Mouse (Mus musculus) forebrain, embryonic 13.5 days (tissue): ENCODE results near the gene Cacna1i. TPM values are rescaled to one million over a fixed set of nuclear protein-coding genes. Genes with fewer than 3 reads are reported as not detected.

ENCODE experiments used
- ATAC-seq: fragments of 200-750 bp; cut with Nextera tagmentation; 2 replicates; pipeline ENCODE4 v1.8.0; 2017
- H3K27ac ChIP-seq: fragments of 300-500 bp; sonication (generic); 2 replicates; pipeline ENCODE4 v1.5.1; 2015; ENCODE audit warnings: inconsistent platforms, mild to moderate bottlenecking, moderate library complexity
- H3K27me3 ChIP-seq: fragments of 300-500 bp; sonication (generic); 2 replicates; pipeline ENCODE4 v1.6.1; 2015; ENCODE audit warnings: mild to moderate bottlenecking, inconsistent platforms
- H3K36me3 ChIP-seq: fragments of 300-500 bp; sonication (generic); 2 replicates; pipeline ENCODE4 v1.6.1; 2015; ENCODE audit warnings: mild to moderate bottlenecking, inconsistent platforms; ENCODE audit not compliant: poor library complexity, severe bottlenecking
- H3K4me1 ChIP-seq: fragments of 300-500 bp; sonication (generic); 2 replicates; pipeline ENCODE4 v1.6.1; 2015; ENCODE audit warnings: inconsistent platforms
- H3K4me2 ChIP-seq: fragments of 300-500 bp; sonication (generic); 2 replicates; pipeline ENCODE4 v1.6.1; 2015; ENCODE audit warnings: inconsistent platforms, mild to moderate bottlenecking, moderate library complexity
- H3K4me3 ChIP-seq: fragments of 300-500 bp; sonication (generic); 2 replicates; pipeline ENCODE4 v1.5.1; 2015; ENCODE audit warnings: mild to moderate bottlenecking, inconsistent platforms
- H3K9ac ChIP-seq: fragments of 300-500 bp; sonication (generic); 2 replicates; pipeline ENCODE4 v1.6.1; 2015; ENCODE audit warnings: mild to moderate bottlenecking, inconsistent platforms
- H3K9me3 ChIP-seq: fragments of 300-500 bp; sonication (generic); replicated peaks from 2 replicates; pipeline ENCODE4 v1.6.1; 2016; ENCODE audit warnings: inconsistent platforms
- WGBS: fragments of 180-500 bp; shearing (Covaris S2); methylation state at CpG from one replicate; pipeline ENCODE4 v1.1.7; 2015; 5-methylcytosine and 5-hydroxymethylcytosine counted together
- polyA plus RNA-seq: library from polyadenylated mRNA; unstranded; fragments of >200 nt; fragmentation: Nextera tagmentation; extraction: Ambion mirVana; gene quantifications from 2 replicates; pipeline ENCODE4 v1.2.1, GENCODE M21; 2015

Gene Cacna1i
- polyA plus RNA-seq, 1 experiment from 2014 or later = 0.25 TPM

DNA sequence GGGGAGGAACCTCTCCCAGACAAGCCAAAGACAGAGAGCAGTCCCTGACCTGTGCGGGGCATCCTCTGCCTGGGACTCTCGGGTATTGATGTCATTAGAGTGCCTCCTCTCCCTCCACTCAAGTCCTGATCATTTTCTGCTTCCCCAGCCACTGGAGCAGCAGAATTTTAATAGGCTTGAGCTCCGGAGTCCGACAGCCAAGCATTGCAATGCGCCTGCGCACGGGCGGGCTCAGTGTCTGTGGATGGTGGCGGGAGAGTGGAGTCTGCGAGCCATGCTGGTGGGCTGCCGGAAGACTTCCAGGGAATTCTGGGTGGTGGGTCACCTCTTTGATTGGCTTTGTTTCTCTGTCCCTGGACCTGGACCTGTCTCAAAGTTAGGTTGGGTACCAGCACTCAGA, 143.3 kb downstream of the Cacna1i start:
- no peak overlapping the region for H3K9ac ChIP-seq
- 0 out of 2 replicates have a peak, but pooled peaks cover 10% of the 10 kb centered on the region for H3K4me1 ChIP-seq
- no peak for ATAC-seq
- WGBS = 53% methylated on average over 11 of the region's 11 CpGs
- H3K9me3 ChIP-seq = no peaks in the 10 kb centered on the region
- no peak overlapping the region for H3K27ac ChIP-seq
- no peaks in the 10 kb centered on the region for H3K27me3 ChIP-seq
- H3K4me3 ChIP-seq = no peak overlapping the region
- H3K4me2 ChIP-seq = no peak overlapping the region
- H3K36me3 ChIP-seq = no peaks in the 10 kb centered on the region

DNA sequence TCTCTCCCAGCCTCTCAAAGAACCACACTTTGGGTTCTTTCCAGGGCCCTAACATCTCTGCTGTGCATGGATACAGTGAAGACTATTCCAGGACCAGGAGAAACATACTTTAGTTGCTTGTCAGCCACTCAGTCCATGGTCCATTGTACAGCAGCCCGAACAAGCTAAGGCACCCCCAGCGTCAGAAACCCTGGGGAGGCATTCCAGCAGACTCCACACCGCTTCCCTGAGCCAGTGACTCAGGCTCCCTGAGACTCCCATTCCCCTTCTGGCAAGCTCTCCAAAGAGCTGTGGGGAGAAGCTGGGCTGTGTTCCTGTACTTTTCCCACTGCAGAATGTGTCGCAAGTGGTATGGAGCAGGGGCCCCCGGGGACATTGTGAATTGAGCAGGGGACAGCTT, 149.9 kb downstream of the Cacna1i start:
- no peak overlapping the region for H3K4me2 ChIP-seq
- no peak for ATAC-seq
- WGBS = 86% methylated on average over 5 of the region's 5 CpGs
- H3K27ac ChIP-seq = no peak overlapping the region
- peaks cover 20% of the 10 kb centered on the region for H3K4me1 ChIP-seq
- H3K9me3 ChIP-seq = no peaks in the 10 kb centered on the region
- no peaks in the 10 kb centered on the region for H3K36me3 ChIP-seq
- H3K9ac ChIP-seq = no peak overlapping the region
- H3K27me3 ChIP-seq = no peaks in the 10 kb centered on the region
- no peak overlapping the region for H3K4me3 ChIP-seq

- peaks cover 20% of the 10 kb centered on the region for H3K4me1 ChIP-seq
- no peaks in the 10 kb centered on the region for H3K27me3 ChIP-seq
- H3K9me3 ChIP-seq = no peaks in the 10 kb centered on the region
- no peak overlapping the region for H3K4me2 ChIP-seq
- H3K27ac ChIP-seq = peak overlapping the region; percentile 51
- no peak overlapping the region for H3K9ac ChIP-seq
- 12% methylated on average over 9 of the region's 9 CpGs for WGBS
- no peaks in the 10 kb centered on the region for H3K36me3 ChIP-seq
- ATAC-seq = no peak
- H3K4me3 ChIP-seq = no peak overlapping the region
Observed at GRCm38 (mm10) chr15:80437996-80438395, 151.0 kb downstream of the Cacna1i start.

DNA sequence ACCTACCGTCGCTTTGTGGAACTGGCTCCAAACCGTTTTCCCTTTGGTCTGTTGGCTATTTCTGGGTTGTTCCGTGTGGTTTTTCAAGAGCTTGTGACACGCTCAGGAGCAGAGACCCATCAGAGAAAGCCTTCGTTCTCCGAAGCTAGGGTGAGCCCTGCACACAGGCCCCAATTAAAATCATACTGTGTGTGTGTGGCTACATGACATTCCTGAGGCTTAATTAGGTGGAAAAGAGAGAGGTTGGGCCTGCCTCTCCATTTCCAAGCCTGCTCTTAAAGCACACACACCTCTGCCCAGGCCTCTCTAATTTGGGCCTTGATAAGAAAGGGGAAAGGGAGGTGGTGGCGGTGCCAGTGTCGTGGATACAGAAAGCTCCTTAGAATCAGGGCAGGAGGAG, 151.4 kb downstream of the Cacna1i start:
- ATAC-seq = peak; percentile 62; the same call in 1 of the 2 replicates
- H3K36me3 ChIP-seq = no peaks in the 10 kb centered on the region
- no peaks in the 10 kb centered on the region for H3K9me3 ChIP-seq
- peaks cover 20% of the 10 kb centered on the region for H3K4me1 ChIP-seq
- peak overlapping the region; percentile 51 for H3K27ac ChIP-seq
- 20% methylated on average over 9 of the region's 9 CpGs for WGBS
- no peak overlapping the region for H3K4me2 ChIP-seq
- H3K9ac ChIP-seq = no peak overlapping the region
- no peaks in the 10 kb centered on the region for H3K27me3 ChIP-seq
- no peak overlapping the region for H3K4me3 ChIP-seq

DNA sequence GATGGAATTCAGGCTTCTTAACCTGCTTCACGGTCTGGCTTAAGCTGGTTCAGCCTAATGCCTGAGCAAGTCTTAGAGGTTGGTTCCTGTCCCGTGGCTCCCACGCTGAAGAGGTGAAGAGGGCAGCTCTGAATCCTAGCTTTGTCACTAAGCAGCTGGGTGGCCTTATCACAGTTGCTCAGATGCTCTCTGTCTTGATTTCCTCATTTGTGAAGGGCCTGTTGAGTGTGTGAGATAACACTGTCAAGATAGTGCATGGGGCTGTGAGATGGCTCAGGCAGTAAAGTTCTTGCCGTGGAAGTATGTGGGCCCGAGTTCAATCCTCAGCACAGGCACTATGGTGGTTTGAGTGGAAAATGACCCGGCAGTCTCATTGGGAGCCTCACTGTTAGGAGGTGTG, 153.2 kb downstream of the Cacna1i start:
- 94% methylated on average over 6 of the region's 6 CpGs for WGBS
- H3K27ac ChIP-seq = no peak overlapping the region

DNA sequence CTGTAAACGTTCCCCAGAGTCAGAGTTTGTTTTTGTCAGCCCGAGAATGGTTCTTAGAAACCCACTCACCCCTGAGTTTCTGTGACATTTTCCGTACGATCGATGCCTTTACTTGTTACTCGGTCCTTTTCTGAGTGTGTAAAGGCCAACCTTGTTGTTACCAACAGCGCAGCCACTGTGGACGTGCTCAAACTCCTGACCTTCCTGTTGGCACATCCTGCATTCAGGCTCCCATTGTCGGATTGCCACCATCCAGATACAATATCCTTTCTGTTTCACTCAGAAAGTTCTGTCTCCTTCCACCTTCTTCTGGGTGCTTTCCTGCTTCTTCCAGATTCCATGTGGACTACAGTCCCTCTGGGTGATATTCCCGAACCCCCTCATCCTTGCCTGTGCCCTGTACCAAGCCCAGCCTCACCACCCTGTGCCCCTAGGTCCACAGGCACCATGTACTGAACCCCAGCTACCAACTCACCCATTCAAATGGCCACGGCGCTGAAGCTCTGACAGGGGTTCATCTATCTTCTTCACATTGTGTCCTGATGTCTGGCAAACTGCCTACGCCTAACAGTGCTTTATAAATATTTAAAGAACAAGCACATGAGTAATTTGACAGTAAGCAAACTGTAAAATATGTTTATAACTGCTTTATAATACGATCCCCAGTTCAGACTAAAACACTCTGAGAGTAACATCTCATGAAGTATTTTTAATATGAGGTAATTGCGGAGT, 159.1 kb downstream of the Cacna1i start:
- no peaks in the 10 kb centered on the region for H3K9me3 ChIP-seq
- H3K9ac ChIP-seq = no peak overlapping the region
- no peaks in the 10 kb centered on the region for H3K27me3 ChIP-seq
- no peak for ATAC-seq
- H3K36me3 ChIP-seq = no peaks in the 10 kb centered on the region
- 85% methylated on average over 15 of the region's 15 CpGs for WGBS
- H3K4me2 ChIP-seq = no peak overlapping the region
- H3K4me3 ChIP-seq = no peak overlapping the region
- no peak overlapping the region for H3K27ac ChIP-seq
- H3K4me1 ChIP-seq = no peaks in the 10 kb centered on the region

More for the DNA sequence above, 153.2 kb downstream of the Cacna1i start:
- Histone ChIP-seq H3K27me3 (no peaks in the 10 kb centered on the region), H3K4me1 (peaks cover 20% of the 10 kb centered on the region), H3K9me3 (no peaks in the 10 kb centered on the region), H3K36me3 (no peaks in the 10 kb centered on the region), H3K4me3 (no peak overlapping the region), H3K9ac (no peak overlapping the region), H3K4me2 (no peak overlapping the region)
- no peak for ATAC-seq

Other genes starting within 250 kb of the Cacna1i start
- gene Syngr1, start 195.9 kb upstream of the Cacna1i start, polyA plus RNA-seq = 21.5 and 22.8 TPM in 2 replicates
- gene Rpl3, start 195.4 kb upstream of the Cacna1i start, polyA plus RNA-seq = 733 and 735 TPM in 2 replicates
- gene Tab1, start 154.1 kb upstream of the Cacna1i start, polyA plus RNA-seq = 36.6 and 42.4 TPM in 2 replicates
- 7.3 and 7.8 TPM in 2 replicates for gene Mgat3, start 113.5 kb upstream of the Cacna1i start, polyA plus RNA-seq
- 39.6 and 40.3 TPM in 2 replicates for gene Mief1, start 53.2 kb upstream of the Cacna1i start, polyA plus RNA-seq
- gene AC140267.1, start 51.4 kb upstream of the Cacna1i start, polyA plus RNA-seq = 2.7 TPM in 1 of 2 replicates, not detected in the other
- gene Atf4, start 32.1 kb upstream of the Cacna1i start, polyA plus RNA-seq = 129 and 138 TPM in 2 replicates
- gene Rps19bp1, start 22.9 kb upstream of the Cacna1i start, polyA plus RNA-seq = 62.0 and 63.8 TPM in 2 replicates